Mouse (Mus musculus): ENCODE data around the gene Olfr315. TPM values are rescaled to one million over a fixed set of nuclear protein-coding genes. Genes with fewer than 3 reads are reported as not detected.
"Not testable (repeated sequence)": the region's sequence is repeated elsewhere in the genome, so short reads cannot be mapped to it uniquely, and the experiment has no call there.

The Olfr315 gene
- not detected for total RNA-seq (2022)

- no peak for DNase-seq (ENCODE audit: low spot score in 2 of 2)
Measured at GRCm38 (mm10) chr11:58772888-58773287, at the start of gene Olfr315. Gene Olfr315 (plus strand): TSS chr11:58773188.

DNA sequence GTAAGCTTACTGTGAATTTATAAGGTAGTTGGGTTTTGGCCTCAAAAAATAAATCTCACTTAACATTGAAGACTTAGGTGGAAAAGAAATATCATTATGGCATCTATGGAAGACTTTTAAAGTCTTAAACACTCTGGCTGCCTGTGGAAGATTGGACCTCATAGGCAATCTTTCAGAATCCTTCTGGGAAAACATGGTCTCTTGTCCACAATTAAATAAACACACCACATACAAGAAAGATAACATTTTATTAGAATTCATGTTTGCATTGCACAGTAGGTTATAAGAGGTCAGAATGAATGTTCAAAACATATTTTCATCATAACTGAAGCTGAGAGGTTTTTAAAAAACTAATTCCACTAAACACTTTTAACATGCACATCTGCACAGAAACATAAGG, 49.1 kb upstream of the Olfr315 start, which contains the start of gene Olfr318:
Gene Olfr318 (minus strand): TSS at position 101 of the 400 bp plus-strand sequence.
- no peak for DNase-seq (ENCODE audit: low spot score in 2 of 2)

DNA sequence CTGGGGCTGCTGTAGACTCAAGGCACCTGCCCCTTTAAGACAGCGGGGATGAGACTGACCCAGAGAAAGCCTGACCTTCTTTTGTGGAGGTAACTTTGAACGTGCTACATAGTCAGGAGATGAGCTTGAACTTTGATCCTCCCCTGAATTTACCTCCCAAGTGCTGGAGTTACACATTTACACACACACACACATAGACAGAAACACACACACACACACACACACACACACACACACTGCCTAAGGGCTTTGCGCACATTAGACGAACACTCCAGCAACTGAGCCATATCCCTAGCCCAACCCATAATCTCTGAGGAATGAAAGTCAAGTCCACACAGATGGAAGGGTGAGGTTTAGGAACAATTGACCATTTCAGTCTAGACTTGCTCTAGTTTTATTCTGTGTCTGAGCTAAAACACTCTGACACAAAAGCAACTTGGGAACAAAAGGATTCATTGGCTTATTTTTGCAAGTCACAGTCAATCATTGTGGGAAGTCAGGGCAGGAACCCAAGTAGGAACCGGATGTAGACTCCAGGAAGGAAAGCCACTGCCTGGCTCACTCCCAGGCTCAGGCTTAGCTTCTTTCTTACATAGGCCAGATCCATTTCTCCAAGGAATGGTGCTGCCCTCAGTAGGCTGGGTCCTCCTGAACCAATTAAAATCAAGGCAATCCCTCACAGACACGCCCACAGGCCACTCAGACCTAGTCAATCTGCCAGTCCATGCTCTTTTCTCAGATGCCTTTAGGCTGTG, 44.9 kb upstream of the Olfr315 start:
- DNase-seq (ENCODE audit: low spot score in 2 of 2): not testable (repeated sequence)

DNA sequence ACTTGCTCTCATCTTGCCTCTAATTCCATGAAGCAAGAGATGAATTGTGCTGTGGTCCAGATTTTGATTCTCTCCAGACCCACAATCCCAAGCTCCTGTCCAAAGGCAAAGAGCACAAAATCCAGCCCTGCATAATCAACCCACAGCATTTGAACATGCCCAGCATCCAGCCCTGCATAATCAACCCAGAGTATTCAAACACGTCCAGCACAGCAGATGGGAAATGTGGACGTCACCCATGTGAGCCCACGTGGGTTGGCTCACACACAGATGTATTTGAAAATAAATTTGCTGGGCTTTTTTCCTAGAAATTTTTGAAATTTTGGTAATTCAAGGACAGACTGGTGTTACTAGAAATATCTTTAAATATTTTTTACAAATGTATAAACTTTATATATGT, 39.6 kb upstream of the Olfr315 start:
- peak in 1 of 2 experiments; percentile 33 for DNase-seq (ENCODE audit: low spot score in 2 of 2)

DNA sequence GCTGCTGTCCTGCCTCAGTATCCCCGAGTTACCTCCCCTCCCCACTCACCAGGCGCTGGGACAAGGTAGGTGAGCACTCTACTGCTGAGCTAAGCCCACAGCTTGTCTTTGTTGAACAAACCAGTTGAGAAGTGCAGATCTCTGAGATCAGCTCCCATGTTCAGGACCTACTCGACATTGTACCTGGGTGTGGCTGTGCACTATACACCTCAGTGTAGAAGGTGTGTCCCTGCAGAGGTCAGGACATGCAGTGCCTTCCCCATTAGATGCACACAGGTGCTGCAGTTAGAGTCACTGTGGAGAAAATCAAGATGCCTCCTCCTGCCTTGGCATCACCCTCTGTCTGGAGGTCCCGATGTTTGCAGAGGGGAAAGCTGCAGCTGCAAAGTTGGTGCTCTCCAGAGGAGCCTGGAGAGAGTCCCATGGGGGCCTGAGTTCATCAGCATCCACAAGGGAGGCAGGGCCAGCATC, 34.2 kb upstream of the Olfr315 start, which contains the start of gene Olfr317:
Gene Olfr317 (minus strand): TSS at position 421 of the 471 bp plus-strand sequence.
- no peak for DNase-seq (ENCODE audit: low spot score in 2 of 2)

GRCm38 (mm10) chr11:58751096-58751495, 21.9 kb upstream of the Olfr315 start:
- DNase-seq (ENCODE audit: low spot score in 2 of 2): peak; percentile 4 to 78

DNA sequence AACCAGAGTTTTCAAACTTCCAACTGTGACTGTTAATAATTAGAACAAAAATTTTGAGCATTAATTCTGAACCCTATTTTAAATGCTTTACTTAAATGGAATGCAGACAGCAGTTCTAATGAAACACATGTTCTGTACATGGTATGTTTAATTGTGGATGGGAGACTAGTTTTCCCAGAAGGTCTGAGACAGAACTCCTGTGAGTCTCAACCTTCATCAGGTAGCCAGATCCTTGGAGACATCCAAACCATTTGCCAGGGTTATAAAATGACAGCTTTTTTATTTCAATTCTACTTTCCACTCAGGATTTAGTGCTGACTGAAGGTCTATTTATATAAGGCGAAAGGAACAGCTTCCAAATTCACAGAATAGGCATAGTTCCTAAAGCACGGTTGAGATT, 20.6 kb upstream of the Olfr315 start, which contains the start of gene Olfr316:
Gene Olfr316 (plus strand): TSS at position 301 of the 400 bp plus-strand sequence.
- no peak for DNase-seq (ENCODE audit: low spot score in 2 of 2)

DNA sequence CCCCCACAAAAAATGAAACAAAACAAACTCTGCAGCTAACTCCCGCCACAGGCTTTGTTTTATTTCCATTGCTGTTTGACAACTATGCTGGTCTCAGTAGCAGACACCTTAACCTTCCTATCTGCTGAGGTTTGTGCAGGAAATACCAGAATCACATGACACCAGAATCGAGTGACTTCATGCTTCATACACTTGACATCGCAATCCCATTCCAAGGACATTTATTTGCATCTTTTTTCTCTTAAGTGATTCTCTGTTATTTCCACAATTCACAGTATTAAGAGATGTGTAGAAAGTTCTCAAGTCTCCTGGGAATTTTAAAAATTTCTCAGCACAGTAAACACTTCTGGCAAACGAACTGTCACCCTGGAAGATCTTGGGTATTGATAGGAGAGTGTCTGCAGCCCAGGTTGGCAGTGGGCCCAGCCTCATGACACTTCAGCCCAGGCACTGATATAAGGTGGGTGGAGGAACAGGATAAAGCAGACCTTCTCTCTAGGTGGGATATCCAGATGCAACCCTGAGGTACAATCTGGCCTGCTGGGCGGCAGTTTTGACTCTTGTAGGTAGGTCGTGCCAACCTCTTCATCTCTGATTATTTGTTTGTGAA, 9.6 kb downstream of the Olfr315 start, which contains the start of gene Olfr314:
Gene Olfr314 (plus strand): TSS at position 473 of the 610 bp plus-strand sequence.
- DNase-seq (ENCODE audit: low spot score in 2 of 2): no peak

- no peak for DNase-seq (ENCODE audit: low spot score in 2 of 2)
Measured at GRCm38 (mm10) chr11:58784182-58784581, 11.2 kb downstream of the Olfr315 start.

DNA sequence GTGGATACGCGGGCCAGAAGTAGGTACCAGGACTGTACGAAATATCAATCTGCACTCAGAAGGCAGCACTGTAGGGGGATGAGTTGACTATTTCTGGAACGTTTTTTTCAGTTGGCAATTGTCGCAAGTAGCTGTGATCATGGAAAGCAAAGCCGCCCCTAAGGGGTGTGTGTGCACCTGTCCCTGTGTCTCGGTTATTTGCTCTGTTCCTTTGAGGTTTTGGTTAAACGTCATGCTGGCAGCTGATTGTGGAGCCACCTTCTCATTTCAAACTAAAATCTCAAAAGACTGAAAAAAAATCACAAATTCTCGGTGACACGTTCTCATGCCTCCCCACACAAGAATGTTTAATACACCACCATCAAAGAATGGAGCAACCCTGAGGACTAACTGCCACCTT, 14.7 kb downstream of the Olfr315 start:
- DNase-seq (ENCODE audit: low spot score in 2 of 2): no peak

- no peak for DNase-seq (ENCODE audit: low spot score in 2 of 2)
Measured at GRCm38 (mm10) chr11:58788346-58788745, 15.4 kb downstream of the Olfr315 start.

DNA sequence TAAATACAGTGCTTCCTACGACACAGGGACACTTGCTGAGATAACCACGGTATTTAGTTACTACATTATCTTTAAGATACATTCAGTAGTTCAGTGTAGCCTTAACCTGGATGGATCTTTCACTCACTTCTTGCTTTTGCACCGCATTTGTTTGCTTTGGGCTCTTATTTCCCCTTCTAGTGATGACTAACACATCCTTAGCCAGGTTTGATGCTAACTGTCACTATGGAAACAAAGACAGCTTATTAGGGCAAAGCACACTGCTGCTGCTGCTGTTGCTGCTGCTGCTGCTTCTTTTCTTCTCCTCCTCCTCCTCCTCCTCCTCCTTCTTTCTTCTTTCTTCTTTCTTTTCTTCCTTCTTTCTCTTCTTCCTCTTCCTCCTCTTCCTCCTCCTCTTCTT, 16.5 kb downstream of the Olfr315 start:
- DNase-seq (ENCODE audit: low spot score in 2 of 2): no peak

GRCm38 (mm10) chr11:58790053-58790452, 17.1 kb downstream of the Olfr315 start:
- no peak for DNase-seq (ENCODE audit: low spot score in 2 of 2)

- no peak for DNase-seq (ENCODE audit: low spot score in 2 of 2)
Measured at GRCm38 (mm10) chr11:58790646-58791045, 17.7 kb downstream of the Olfr315 start.

DNA sequence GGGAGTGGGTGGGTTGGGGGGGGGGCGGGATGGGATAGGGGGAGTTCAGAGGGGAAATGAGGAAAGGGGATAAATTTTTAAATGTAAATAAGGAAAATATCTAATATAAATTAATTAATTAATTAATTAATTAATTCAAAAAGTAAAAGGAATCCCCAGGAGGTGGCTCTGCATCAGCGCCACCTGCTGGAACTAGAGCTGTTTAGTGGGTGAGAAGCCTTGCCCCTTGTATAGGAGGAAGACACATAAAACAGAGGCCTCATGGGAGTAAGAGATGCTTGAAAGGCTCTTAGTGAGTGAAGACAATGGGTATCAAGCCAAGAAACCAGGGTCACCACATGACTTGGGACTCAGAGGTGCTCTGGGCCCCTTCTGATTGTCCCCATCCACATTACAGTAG, 22.9 kb downstream of the Olfr315 start:
- DNase-seq (ENCODE audit: low spot score in 2 of 2): no peak

DNA sequence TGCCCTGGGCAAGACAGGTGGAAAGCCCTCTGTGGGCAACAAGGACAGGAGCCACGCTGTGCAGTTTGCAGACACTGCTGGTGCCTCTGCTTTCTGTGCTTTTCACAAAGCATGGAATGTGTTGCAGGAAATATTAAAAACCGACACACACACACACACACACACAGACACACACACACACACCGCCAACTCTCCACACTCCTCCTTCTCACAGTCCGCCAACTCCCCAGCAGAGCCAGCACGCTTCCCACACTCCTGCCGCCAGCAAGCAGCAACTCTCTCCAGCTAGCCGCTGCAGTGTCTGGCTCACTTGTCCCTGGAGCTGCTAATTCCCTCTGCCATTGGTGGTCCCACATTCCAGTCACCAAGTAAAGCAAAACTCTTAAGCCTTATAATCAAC, 23.9 kb downstream of the Olfr315 start:
- peak; percentile 36 to 76 for DNase-seq (ENCODE audit: low spot score in 2 of 2)

GRCm38 (mm10) chr11:58799747-58800146, 26.8 kb downstream of the Olfr315 start:
- peak in 1 of 2 experiments; percentile 43 for DNase-seq (ENCODE audit: low spot score in 2 of 2)

GRCm38 (mm10) chr11:58801558-58802228, 28.7 kb downstream of the Olfr315 start, which contains the start of gene Fam183b:
Gene Fam183b (minus strand): TSS chr11:58801960.
- peak in 1 of 2 experiments; percentile 15 for DNase-seq (ENCODE audit: low spot score in 2 of 2)

DNA sequence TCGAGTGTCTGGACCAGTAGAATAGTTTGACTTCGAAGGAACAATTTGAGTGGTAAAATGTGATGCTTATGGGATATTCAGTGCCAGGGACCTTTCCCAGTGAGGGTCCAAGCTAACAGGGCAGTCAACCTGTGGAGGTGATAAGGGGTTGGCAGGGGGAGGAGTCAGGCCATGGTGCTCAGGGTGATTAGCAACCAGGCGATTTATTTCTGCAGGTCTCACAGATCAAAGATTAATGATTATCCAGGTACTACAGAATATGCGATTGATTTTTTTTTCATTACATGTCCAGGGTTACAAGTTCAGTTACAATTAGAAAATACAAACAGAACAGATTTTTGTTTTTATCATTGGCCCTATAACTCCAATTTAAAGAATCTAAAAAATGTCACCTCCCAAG, 30.9 kb downstream of the Olfr315 start:
- no peak for DNase-seq (ENCODE audit: low spot score in 2 of 2)

DNA sequence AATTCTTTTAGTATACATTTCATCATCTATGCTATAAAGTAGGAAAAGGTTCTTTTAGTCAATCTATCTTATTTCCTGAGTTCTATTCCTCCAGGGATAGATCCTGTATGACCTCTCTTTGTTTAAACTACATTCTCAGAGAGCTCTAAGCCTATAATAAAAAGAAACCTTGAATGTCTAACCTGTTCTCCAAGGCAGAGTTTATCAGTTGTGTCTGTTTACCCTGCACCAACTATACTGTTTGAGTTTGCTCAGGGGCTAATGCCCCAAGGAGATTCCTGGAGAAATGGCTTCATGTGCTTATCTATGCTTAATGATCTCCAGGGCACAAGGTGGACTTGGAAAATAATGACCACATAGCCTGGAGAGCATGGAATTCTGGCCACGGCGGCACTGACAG, 31.4 kb downstream of the Olfr315 start:
- no peak for DNase-seq (ENCODE audit: low spot score in 2 of 2)

GRCm38 (mm10) chr11:58812001-58812400, 39.0 kb downstream of the Olfr315 start:
- DNase-seq (ENCODE audit: low spot score in 2 of 2): no peak

GRCm38 (mm10) chr11:58814700-58815099, 41.7 kb downstream of the Olfr315 start, which contains the start of gene Olfr313:
Gene Olfr313 (plus strand): TSS chr11:58815000.
- DNase-seq (ENCODE audit: low spot score in 2 of 2): not testable (repeated sequence)

Data from left cerebral cortex, adult 8-10 months (tissue).